Mouse (Mus musculus) mouse embryonic stem cell (cell line): ENCODE measurements around the gene Chn2.

Experiments
- in situ Hi-C, 2 experiments: fragments of 300-500 bp; cut with MboI; formaldehyde crosslinking; loops; 1 replicate in 1 of 2; 3 replicates in 1 of 2; pipeline ENCODE4 v1.14.3; 2019 to 2020; ENCODE audit warnings: low sequenced_read_pairs in 2 of 2, low pct_unique_long_range_greater_than_20kb in 1 of 2, mixed read lengths in 1 of 2; ENCODE audit not compliant: unreplicated experiment in 1 of 2

Chn2 gene

GRCm38 (mm10) chr6:54061375-54061774 lies 22.0 kb downstream of the Chn2 start:
- in situ Hi-C loops, result no loop called here

GRCm38 (mm10) chr6:54063878-54064277 lies 24.5 kb downstream of the Chn2 start:
- in situ Hi-C loops, result no loop called here

- in situ Hi-C loops, result no loop called here
Observed at GRCm38 (mm10) chr6:54067380-54067779, 28.0 kb downstream of the Chn2 start.

- in situ Hi-C loops, result no loop called here
Observed at GRCm38 (mm10) chr6:54068882-54069281, 29.5 kb downstream of the Chn2 start.

GRCm38 (mm10) chr6:54070736-54071135 lies 31.4 kb downstream of the Chn2 start:
- in situ Hi-C loops, result no loop called here

- in situ Hi-C loops, result no loop called here
Observed at GRCm38 (mm10) chr6:54071478-54071877, 32.1 kb downstream of the Chn2 start.

GRCm38 (mm10) chr6:54074454-54074853 lies 35.1 kb downstream of the Chn2 start:
- in situ Hi-C loops, result no loop called here

- in situ Hi-C loops, result no loop called here
Observed at GRCm38 (mm10) chr6:54075419-54075818, 36.1 kb downstream of the Chn2 start.

GRCm38 (mm10) chr6:54076625-54077024 lies 37.3 kb downstream of the Chn2 start:
- in situ Hi-C loops, result no loop called here

GRCm38 (mm10) chr6:54078269-54078668 lies 38.9 kb downstream of the Chn2 start:
- in situ Hi-C loops, result no loop called here

GRCm38 (mm10) chr6:54079881-54080280 lies 40.5 kb downstream of the Chn2 start:
- in situ Hi-C loops, result no loop called here

GRCm38 (mm10) chr6:54080518-54081285 lies 41.3 kb downstream of the Chn2 start:
- in situ Hi-C loops, result no loop called here

- in situ Hi-C loops, result no loop called here
Observed at GRCm38 (mm10) chr6:54082576-54082975, 43.2 kb downstream of the Chn2 start.

GRCm38 (mm10) chr6:54084046-54084445 lies 44.7 kb downstream of the Chn2 start:
- in situ Hi-C loops, result no loop called here

GRCm38 (mm10) chr6:54085009-54085408 lies 45.7 kb downstream of the Chn2 start:
- in situ Hi-C loops, result no loop called here

- in situ Hi-C loops, result no loop called here
Observed at GRCm38 (mm10) chr6:54088168-54088567, 48.8 kb downstream of the Chn2 start.

GRCm38 (mm10) chr6:54090822-54091221 lies 51.5 kb downstream of the Chn2 start:
- in situ Hi-C loops, result no loop called here

GRCm38 (mm10) chr6:54092920-54093319 lies 53.6 kb downstream of the Chn2 start:
- in situ Hi-C loops, result no loop called here

- in situ Hi-C loops, result no loop called here
Observed at GRCm38 (mm10) chr6:54096147-54096761, 56.9 kb downstream of the Chn2 start.

- in situ Hi-C loops, result no loop called here
Observed at GRCm38 (mm10) chr6:54096836-54097235, 57.5 kb downstream of the Chn2 start.
